ENCODE assay signal across 19 mouse cellular contexts in genomic region chr4:140774025-140774800, GRCm38 (mm10). TPM values are rescaled to one million over a fixed set of nuclear protein-coding genes. Genes with fewer than 3 reads are reported as not detected.
A peak's percentile ranks its signal among the peaks of the same experiment; 100 is the strongest.
DNase-seq lines count a peak whose midpoint lies in the region; ATAC-seq lines count a peak whose summit lies in the region.
"Had no signal": no experiment of that assay in that cellular context is flagged by ENCODE, and none has a peak within 500 bp of the region (broad histone marks: within the 10 kb centered on the region; RNA-seq: fewer than 3 reads in every experiment).

Padi4 (minus strand) TSS chr4:140774236.

- no peak within 1 kb of the TSS for H3K27ac ChIP-seq in heart, embryonic 11.5 days (ENCODE audit: low read depth, low read length)
- H3K27ac ChIP-seq: forebrain, embryonic 15.5 days; liver, embryonic 12.5 days; neural tube, embryonic 13.5 days had no signal

- H3K4me3 ChIP-seq in heart, embryonic 11.5 days (ENCODE audit: low read depth, low read length), result no peak within 1 kb of the TSS
- H3K4me3 ChIP-seq: erythroblast, embryonic 14.5 days; forebrain, embryonic 15.5 days; liver, embryonic 12.5 days; megakaryocyte, embryonic 14.5 days; neural tube, embryonic 13.5 days had no signal

- H3K4me1 ChIP-seq in heart, embryonic 11.5 days (ENCODE audit: control insufficient read depth, insufficient read depth, low read length), result peaks cover 3% of the 10 kb centered on the region

- no peaks in the 10 kb centered on the region for H3K27me3 ChIP-seq in heart, embryonic 11.5 days (ENCODE audit: control insufficient read depth, insufficient read depth, low read length)
- H3K27me3 ChIP-seq: forebrain, embryonic 15.5 days; neural tube, embryonic 13.5 days had no signal

- no peak for DNase-seq in heart, postnatal 25 days (ENCODE audit: low spot score)
- DNase-seq in urinary bladder, adult 2 months (ENCODE audit: low spot score), result peak; percentile 34
- DNase-seq in urinary bladder, postnatal 4 days (ENCODE audit: low spot score in 2 of 2), result no peak
- no peak for DNase-seq in layer of hippocampus, postnatal 10 days (ENCODE audit: low spot score in 2 of 2)
- no peak for DNase-seq in urinary bladder, postnatal 36 days (ENCODE audit: low spot score in 2 of 2)
- no peak for DNase-seq in layer of hippocampus, adult 11-12 months (ENCODE audit: low spot score)
- DNase-seq: cerebellum, postnatal 14 days; kidney, adult 8-10 months; left cerebral cortex, postnatal 4 days had no signal

- H3K9ac ChIP-seq in heart, embryonic 11.5 days (ENCODE audit: low read depth, low read length), result no peak within 1 kb of the TSS
- H3K9ac ChIP-seq: forebrain, embryonic 15.5 days; liver, embryonic 12.5 days; neural tube, embryonic 13.5 days had no signal

- H3K4me2 ChIP-seq in heart, embryonic 11.5 days, result no peak within 1 kb of the TSS
- H3K4me2 ChIP-seq: forebrain, embryonic 15.5 days; liver, embryonic 12.5 days; neural tube, embryonic 13.5 days had no signal

- ATAC-seq in heart, embryonic 11.5 days (replicated peaks; ENCODE audit: insufficient number of reproducible peaks, low FRiP score, low TSS enrichment), result 0 out of 2 replicates have a peak, but pooled peaks have one; percentile 9
- peak; percentile 52 to 63; a peak in 3 of 4 replicates for ATAC-seq in hematopoietic stem cell, adult 5-6 weeks (replicated peaks in 1 of 2; ENCODE audit: insufficient read depth in 1 of 2, low FRiP score in 2 of 2, low TSS enrichment in 1 of 2, low read depth in 1 of 2, poor library complexity in 2 of 2, severe bottlenecking in 2 of 2)
- ATAC-seq: forebrain, embryonic 15.5 days; inflammation-experienced regulatory T-cells, adult 6 months; liver, embryonic 12.5 days had no signal

- WGBS in heart, embryonic 11.5 days (ENCODE audit: insufficient replicate concordance), result 82% methylated on average over 21 of the region's 21 CpGs

- H3K36me3 ChIP-seq in heart, embryonic 11.5 days (ENCODE audit: control insufficient read depth, insufficient read depth, low read length), result no peaks in the 10 kb centered on the region
- H3K36me3 ChIP-seq: forebrain, embryonic 15.5 days; liver, embryonic 12.5 days; neural tube, embryonic 13.5 days had no signal

- intact Hi-C loops in heart, postnatal 25 days (cut with DNase I), result no loop called here

- H3K9me3 ChIP-seq in heart, embryonic 11.5 days (replicated peaks; ENCODE audit: control insufficient read depth, low read length), result no peaks in the 10 kb centered on the region
- H3K9me3 ChIP-seq: forebrain, embryonic 15.5 days; liver, embryonic 12.5 days; neural tube, embryonic 13.5 days had no signal

RNA-seq across cellular contexts. Expression of gene Padi4, which starts in this region (rescaled TPM):
- polyA plus RNA-seq in heart, embryonic 11.5 days (2014; fragmentation: Nextera tagmentation; extraction: Ambion mirVana), result 1.9 and 2.4 TPM in 2 replicates
- under 1 TPM; 0.73 to 0.98 TPM for total RNA-seq in heart, postnatal 25 days (2021)
- polyA plus RNA-seq in urinary bladder, adult 2 months (2012; rRNA removed), result 15.6 and 15.9 TPM in 2 replicates
- 34.5 and 41.8 TPM in 2 replicates for total RNA-seq in hematopoietic stem cell, adult 5-6 weeks (2017)
- total RNA-seq in layer of hippocampus, postnatal 10 days (2021), result not detected
- total RNA-seq: left cerebral cortex, adult 18-20 months; left cerebral cortex, postnatal 4 days; midbrain, postnatal 0 days had no signal
- polyA plus RNA-seq: erythroblast, embryonic 14.5 days had no signal

Comparison
In these comparisons a context has a peak if more than half of its experiments do, and no peak if none do; other contexts are left out.
1. RNA of gene Padi4 (total RNA-seq): 34.5 to 41.8 TPM in hematopoietic stem cell, adult 5-6 weeks; 0.73 to 0.98 TPM in heart, postnatal 25 days and not detected in layer of hippocampus, postnatal 10 days; every median in the first group is over 10 times any median in the second.